Mouse (Mus musculus) embryonic facial prominence, embryonic 12.5 days (tissue): ENCODE data around the gene Dapk3. TPM values are rescaled to one million over a fixed set of nuclear protein-coding genes. Genes with fewer than 3 reads are reported as not detected.
"Not testable (repeated sequence)": the region's sequence is repeated elsewhere in the genome, so short reads cannot be mapped to it uniquely, and the experiment has no call there.

Experiments used
- ATAC-seq: fragments of 200-750 bp; cut with Nextera tagmentation; 2 replicates; pipeline ENCODE4 v1.8.0; 2017; ENCODE audit not compliant: insufficient number of reproducible peaks, insufficient read depth, low FRiP score, low TSS enrichment
- H3K27ac ChIP-seq: fragments of 300-500 bp; sonication (generic); 2 replicates; pipeline ENCODE4 v1.5.1; 2016; ENCODE audit warnings: mild to moderate bottlenecking
- H3K27me3 ChIP-seq: fragments of 300-500 bp; sonication (generic); 2 replicates; pipeline ENCODE4 v1.6.1; 2016; ENCODE audit warnings: mild to moderate bottlenecking, moderate library complexity
- H3K36me3 ChIP-seq: fragments of 300-500 bp; sonication (generic); 2 replicates; pipeline ENCODE4 v1.6.1; 2016; ENCODE audit warnings: mild to moderate bottlenecking
- H3K4me1 ChIP-seq: fragments of 300-500 bp; sonication (generic); 2 replicates; pipeline ENCODE4 v1.6.1; 2016
- H3K4me2 ChIP-seq: fragments of 300-500 bp; sonication (generic); replicated peaks from 2 replicates; pipeline ENCODE4 v1.6.1; 2016; ENCODE audit warnings: mild to moderate bottlenecking, moderate library complexity
- H3K4me3 ChIP-seq: fragments of 300-500 bp; sonication (generic); 2 replicates; pipeline ENCODE4 v1.5.1; 2016; ENCODE audit warnings: mild to moderate bottlenecking
- H3K9ac ChIP-seq: fragments of 300-500 bp; sonication (generic); 2 replicates; pipeline ENCODE4 v1.6.1; 2016; ENCODE audit warnings: mild to moderate bottlenecking, moderate library complexity
- H3K9me3 ChIP-seq: fragments of 300-500 bp; sonication (generic); 2 replicates; pipeline ENCODE4 v1.6.1; 2016; ENCODE audit warnings: mild to moderate bottlenecking, moderate library complexity
- WGBS: fragments of 180-500 bp; shearing (Covaris S2); methylation state at CpG from one replicate; pipeline ENCODE4 v1.1.7; 2016; 5-methylcytosine and 5-hydroxymethylcytosine counted together
- polyA plus RNA-seq: library from polyadenylated mRNA; unstranded; fragments of >200 nt; fragmentation: Nextera tagmentation; extraction: Ambion mirVana; gene quantifications from 2 replicates; pipeline ENCODE4 v1.2.1, GENCODE M21; 2016

The Dapk3 gene
- polyA plus RNA-seq, 1 experiment from 2014 or later: 79.5 TPM

GRCm38 (mm10) chr10:81216260-81216659 lies 33.5 kb downstream of the Dapk3 start:
- Histone ChIP-seq H3K4me1 (no peaks in the 10 kb centered on the region), H3K9ac (no peak overlapping the region), H3K27me3 (no peaks in the 10 kb centered on the region), H3K27ac (no peak overlapping the region), H3K4me3 (no peak overlapping the region), H3K36me3 (no peaks in the 10 kb centered on the region), H3K9me3 (peaks cover 3% of the 10 kb centered on the region; the same call in 1 of the 2 replicates), H3K4me2 (no peak overlapping the region)
- no peak for ATAC-seq
- WGBS: 88% methylated on average over 6 of the region's 6 CpGs

GRCm38 (mm10) chr10:81216810-81217209 lies 34.0 kb downstream of the Dapk3 start:
- Histone ChIP-seq H3K9ac (no peak overlapping the region), H3K4me2 (no peak overlapping the region), H3K9me3 (peaks cover 3% of the 10 kb centered on the region; the same call in 1 of the 2 replicates), H3K27ac (no peak overlapping the region), H3K27me3 (no peaks in the 10 kb centered on the region), H3K36me3 (no peaks in the 10 kb centered on the region), H3K4me1 (no peaks in the 10 kb centered on the region), H3K4me3 (no peak overlapping the region)
- WGBS: 81% methylated on average over 6 of the region's 6 CpGs
- ATAC-seq: no peak

- ATAC-seq, H3K4me2 ChIP-seq, H3K27me3 ChIP-seq, H3K9ac ChIP-seq, H3K36me3 ChIP-seq, H3K9me3 ChIP-seq, H3K4me1 ChIP-seq, H3K27ac ChIP-seq, H3K4me3 ChIP-seq: not testable (repeated sequence)
- 22% methylated on average over 1 of the region's 1 CpGs for WGBS
These were observed 34.5 kb downstream of the Dapk3 start for GRCm38 (mm10) chr10:81217267-81217666.

- no peak overlapping the region for H3K27ac ChIP-seq
- no peak overlapping the region for H3K4me2 ChIP-seq
- no peaks in the 10 kb centered on the region for H3K36me3 ChIP-seq
- 36% methylated on average over 7 of the region's 7 CpGs for WGBS
- no peak overlapping the region for H3K9ac ChIP-seq
- H3K9me3 ChIP-seq: no peaks in the 10 kb centered on the region
- ATAC-seq: 0 out of 2 replicates have a peak, but pooled peaks have one; percentile 41
- H3K27me3 ChIP-seq: no peaks in the 10 kb centered on the region
- H3K4me3 ChIP-seq: no peak overlapping the region
- H3K4me1 ChIP-seq: no peaks in the 10 kb centered on the region
These were observed 35.2 kb downstream of the Dapk3 start for GRCm38 (mm10) chr10:81217964-81218363.

- H3K27me3 ChIP-seq: no peaks in the 10 kb centered on the region
- ATAC-seq: no peak
- no peak overlapping the region for H3K9ac ChIP-seq
- H3K36me3 ChIP-seq: no peaks in the 10 kb centered on the region
- H3K4me1 ChIP-seq: no peaks in the 10 kb centered on the region
- no peak overlapping the region for H3K4me2 ChIP-seq
- H3K4me3 ChIP-seq: no peak overlapping the region
- H3K27ac ChIP-seq: no peak overlapping the region
- no peaks in the 10 kb centered on the region for H3K9me3 ChIP-seq
- 89% methylated on average over 5 of the region's 5 CpGs for WGBS
These were observed 38.7 kb downstream of the Dapk3 start for GRCm38 (mm10) chr10:81221402-81222015.

GRCm38 (mm10) chr10:81223731-81224130 lies 40.9 kb downstream of the Dapk3 start:
- not testable (repeated sequence) for H3K4me3 ChIP-seq, H3K9ac ChIP-seq, H3K36me3 ChIP-seq, H3K27me3 ChIP-seq, H3K4me2 ChIP-seq, H3K9me3 ChIP-seq, ATAC-seq, H3K27ac ChIP-seq, H3K4me1 ChIP-seq
- 76% methylated on average over 2 of the region's 2 CpGs for WGBS

GRCm38 (mm10) chr10:81229735-81230437 lies 47.1 kb downstream of the Dapk3 start:
- H3K4me2 ChIP-seq: peak overlapping the region; percentile 45
- no peak overlapping the region for H3K27ac ChIP-seq
- H3K9me3 ChIP-seq: no peaks in the 10 kb centered on the region
- peaks cover 12% of the 10 kb centered on the region for H3K4me1 ChIP-seq
- peaks cover 36% of the 10 kb centered on the region for H3K27me3 ChIP-seq
- H3K36me3 ChIP-seq: no peaks in the 10 kb centered on the region
- ATAC-seq: no peak
- WGBS: 13% methylated on average over 20 of the region's 20 CpGs
- H3K9ac ChIP-seq: peak overlapping the region; percentile 37; the same call in 1 of the 2 replicates
- peak overlapping the region; percentile 29 for H3K4me3 ChIP-seq

- peaks cover 36% of the 10 kb centered on the region for H3K27me3 ChIP-seq
- no peaks in the 10 kb centered on the region for H3K36me3 ChIP-seq
- H3K4me3 ChIP-seq: peak within 1 kb of the TSS; percentile 29
- 9% methylated on average over 27 of the region's 27 CpGs for WGBS
- peak; percentile 42; the same call in 1 of the 2 replicates for ATAC-seq
- H3K9me3 ChIP-seq: no peaks in the 10 kb centered on the region
- H3K4me2 ChIP-seq: peak within 1 kb of the TSS; percentile 45
- peak within 1 kb of the TSS; percentile 37; the same call in 1 of the 2 replicates for H3K9ac ChIP-seq
- no peak within 1 kb of the TSS for H3K27ac ChIP-seq
- H3K4me1 ChIP-seq: peaks cover 12% of the 10 kb centered on the region
These were observed 47.9 kb downstream of the Dapk3 start, which contains the start of gene Atcay for GRCm38 (mm10) chr10:81230438-81231332. Gene Atcay, minus strand, starts transcription at chr10:81230833.

GRCm38 (mm10) chr10:81231436-81231835 lies 48.6 kb downstream of the Dapk3 start:
- H3K4me1 ChIP-seq: peaks cover 12% of the 10 kb centered on the region
- peaks cover 36% of the 10 kb centered on the region for H3K27me3 ChIP-seq
- no peaks in the 10 kb centered on the region for H3K36me3 ChIP-seq
- H3K4me2 ChIP-seq: 0 out of 2 replicates have a peak overlapping the region, but pooled peaks have one; percentile 23
- H3K9ac ChIP-seq: no peak overlapping the region
- no peak overlapping the region for H3K27ac ChIP-seq
- H3K4me3 ChIP-seq: no peak overlapping the region
- no peaks in the 10 kb centered on the region for H3K9me3 ChIP-seq
- ATAC-seq: no peak
- WGBS: 53% methylated on average over 7 of the region's 7 CpGs

GRCm38 (mm10) chr10:81232580-81233225 lies 49.9 kb downstream of the Dapk3 start, which contains the start of gene Zfr2:
Gene Zfr2, plus strand, starts transcription at chr10:81233155.
- ATAC-seq: peak; percentile 38; the same call in 1 of the 2 replicates
- peak within 1 kb of the TSS; percentile 71 for H3K4me3 ChIP-seq
- H3K4me1 ChIP-seq: peaks cover 12% of the 10 kb centered on the region
- no peaks in the 10 kb centered on the region for H3K36me3 ChIP-seq
- H3K9ac ChIP-seq: peak within 1 kb of the TSS; percentile 67
- no peaks in the 10 kb centered on the region for H3K9me3 ChIP-seq
- WGBS: 8% methylated on average over 29 of the region's 29 CpGs
- no peak within 1 kb of the TSS for H3K27ac ChIP-seq
- H3K27me3 ChIP-seq: peaks cover 36% of the 10 kb centered on the region
- H3K4me2 ChIP-seq: peak within 1 kb of the TSS; percentile 79

GRCm38 (mm10) chr10:81233226-81233585 lies 50.4 kb downstream of the Dapk3 start:
- Histone ChIP-seq H3K36me3 (no peaks in the 10 kb centered on the region), H3K4me3 (peak overlapping the region; percentile 71), H3K9me3 (no peaks in the 10 kb centered on the region), H3K4me2 (peak overlapping the region; percentile 79), H3K27me3 (peaks cover 41% of the 10 kb centered on the region), H3K27ac (no peak overlapping the region), H3K4me1 (peaks cover 12% of the 10 kb centered on the region), H3K9ac (peak overlapping the region; percentile 67)
- 0 out of 2 replicates have a peak, but pooled peaks have one; percentile 37 for ATAC-seq
- WGBS: under 1% methylated on average over 28 of the region's 28 CpGs
